Mouse (Mus musculus): ENCODE data around the gene Smurf1.

Gene Smurf1

GRCm38 (mm10) chr5:144954432-144954831, 11.2 kb downstream of the Smurf1 start:
- DNase-seq (ENCODE audit: low spot score in 2 of 2) = no peak

DNA sequence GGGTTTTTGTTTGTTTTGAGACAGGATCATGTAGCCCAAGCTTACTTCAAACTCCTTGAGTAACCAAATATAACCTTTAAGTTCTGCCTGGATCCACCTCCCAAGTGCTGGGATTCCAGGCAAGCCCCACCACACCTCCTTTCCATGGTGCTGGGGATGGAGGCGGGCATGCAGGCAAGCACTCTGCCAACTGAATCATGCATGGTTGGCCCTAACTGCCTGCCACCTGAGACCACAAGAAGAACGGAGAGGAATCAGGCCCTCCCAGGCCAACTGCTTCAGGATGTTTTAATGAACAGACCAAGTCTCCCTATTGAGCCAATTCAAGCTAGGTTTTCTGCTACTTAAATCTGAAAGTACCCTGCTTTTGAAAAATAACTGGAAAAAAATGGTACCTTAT, 13.1 kb downstream of the Smurf1 start:
- no peak for DNase-seq (ENCODE audit: low spot score in 2 of 2)

DNA sequence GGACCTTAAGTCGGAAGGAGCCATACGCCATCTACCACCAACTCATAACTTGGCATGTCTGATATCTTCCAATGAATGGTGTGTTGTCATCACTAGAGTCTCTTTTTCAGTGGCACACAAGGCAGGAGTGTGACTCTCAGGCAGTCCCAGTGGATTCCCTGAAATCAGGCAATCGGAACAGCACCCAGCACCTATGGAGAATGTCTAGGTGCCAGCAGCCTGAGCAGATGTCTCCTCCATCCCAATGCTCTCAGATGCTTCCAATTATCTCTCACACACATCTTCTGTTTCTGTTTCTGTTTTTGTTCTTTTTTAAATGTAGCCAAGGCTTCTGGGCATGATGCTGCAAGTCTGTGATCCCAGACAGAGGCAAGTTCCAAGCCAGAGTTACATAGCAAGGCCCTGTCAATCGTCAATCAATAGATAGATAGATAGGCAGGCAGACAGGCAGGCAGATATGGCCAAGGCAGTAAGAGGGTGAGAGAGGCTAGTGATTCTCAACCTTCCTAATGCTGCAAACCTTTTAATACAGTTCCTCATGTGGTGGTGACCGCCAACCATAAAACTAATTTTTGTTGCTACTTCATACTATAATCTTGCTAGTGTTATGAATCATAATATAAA, 15.1 kb downstream of the Smurf1 start:
- no peak for DNase-seq (ENCODE audit: low spot score in 2 of 2)

DNA sequence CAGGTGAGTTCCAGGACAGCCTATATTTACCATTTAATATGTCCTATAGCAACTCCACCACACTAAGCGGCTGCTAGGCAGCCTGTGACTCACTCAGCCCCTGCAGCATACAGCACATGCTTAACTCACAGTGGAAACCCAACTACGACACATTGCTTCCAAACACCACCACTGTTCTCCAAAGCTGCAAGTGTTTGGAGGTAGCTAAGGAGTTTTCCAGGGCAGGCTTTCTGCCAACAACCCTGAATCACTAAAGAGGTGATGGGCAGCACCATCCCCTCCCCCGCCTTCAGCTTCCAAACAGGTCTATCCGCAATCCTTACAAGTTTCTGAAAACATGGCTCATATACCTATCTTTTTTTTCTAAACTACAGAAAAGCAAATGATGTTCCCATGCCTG, 15.8 kb downstream of the Smurf1 start:
- peak in 1 of 2 experiments; percentile 51 for DNase-seq (ENCODE audit: low spot score in 2 of 2)

- no peak for DNase-seq (ENCODE audit: low spot score in 2 of 2)
Observed at GRCm38 (mm10) chr5:144948422-144948821, 17.2 kb downstream of the Smurf1 start.

GRCm38 (mm10) chr5:144948002-144948401, 17.6 kb downstream of the Smurf1 start:
- DNase-seq (ENCODE audit: low spot score in 2 of 2) = no peak

DNA sequence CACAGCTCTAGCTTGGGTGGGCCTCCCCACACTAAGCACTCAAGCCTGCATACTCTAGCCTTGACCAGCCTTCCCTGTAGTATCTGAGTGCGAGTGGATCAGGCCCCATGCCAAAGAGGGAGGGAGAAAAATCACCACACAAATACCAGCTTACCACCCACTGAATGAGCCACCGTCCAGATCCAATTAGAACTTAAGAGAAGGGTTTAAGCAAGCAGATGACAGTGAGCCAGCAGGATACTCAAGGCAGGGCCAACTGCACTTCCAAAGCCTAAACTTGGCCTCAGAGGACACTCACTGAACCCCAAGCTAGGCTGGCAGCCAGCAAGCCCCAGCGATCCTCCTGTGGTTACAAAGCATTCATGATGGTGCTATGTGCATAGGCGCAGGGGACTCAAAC, 19.6 kb downstream of the Smurf1 start:
- peak in 1 of 2 experiments; percentile 53 for DNase-seq (ENCODE audit: low spot score in 2 of 2)

- DNase-seq (ENCODE audit: low spot score in 2 of 2) = no peak
Observed at GRCm38 (mm10) chr5:144944932-144945331, 20.7 kb downstream of the Smurf1 start.

DNA sequence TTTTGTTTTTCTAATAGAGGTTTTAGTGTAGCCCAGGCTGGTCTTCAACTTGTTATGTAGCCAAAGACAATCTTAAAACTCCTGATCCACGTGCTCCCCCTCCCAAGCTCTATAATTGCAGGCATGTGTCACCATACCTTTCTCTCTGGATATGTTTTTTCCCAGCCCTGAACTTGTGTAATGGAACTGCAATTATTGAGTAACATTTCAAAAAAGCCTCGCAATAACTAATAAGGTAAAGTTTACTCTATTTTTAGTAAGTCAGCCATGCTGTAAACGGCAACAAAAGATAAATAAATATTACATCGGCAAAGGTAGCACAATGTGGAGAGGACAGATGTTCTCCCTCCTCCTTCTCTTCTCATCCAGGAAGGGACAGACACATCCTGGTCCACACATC, 21.3 kb downstream of the Smurf1 start:
- no peak for DNase-seq (ENCODE audit: low spot score in 2 of 2)

GRCm38 (mm10) chr5:144943346-144943745, 22.3 kb downstream of the Smurf1 start:
- DNase-seq (ENCODE audit: low spot score in 2 of 2) = no peak

- DNase-seq (ENCODE audit: low spot score in 2 of 2) = peak; percentile 38 to 47
Observed at GRCm38 (mm10) chr5:144942431-144942830, 23.2 kb downstream of the Smurf1 start.

- no peak for DNase-seq (ENCODE audit: low spot score in 2 of 2)
Observed at GRCm38 (mm10) chr5:144940904-144941303, 24.7 kb downstream of the Smurf1 start.

GRCm38 (mm10) chr5:144937304-144937703, 28.3 kb downstream of the Smurf1 start:
- peak; percentile 70 to 78 for DNase-seq (ENCODE audit: low spot score in 2 of 2)

GRCm38 (mm10) chr5:144933486-144933885, 32.2 kb downstream of the Smurf1 start:
- no peak for DNase-seq (ENCODE audit: low spot score in 2 of 2)

GRCm38 (mm10) chr5:144931841-144932240, 33.8 kb downstream of the Smurf1 start:
- no peak for DNase-seq (ENCODE audit: low spot score in 2 of 2)

GRCm38 (mm10) chr5:144928856-144929713, 36.6 kb downstream of the Smurf1 start:
- DNase-seq (ENCODE audit: low spot score in 2 of 2) = no peak

GRCm38 (mm10) chr5:144926275-144926674, 39.4 kb downstream of the Smurf1 start:
- no peak for DNase-seq (ENCODE audit: low spot score in 2 of 2)

DNA sequence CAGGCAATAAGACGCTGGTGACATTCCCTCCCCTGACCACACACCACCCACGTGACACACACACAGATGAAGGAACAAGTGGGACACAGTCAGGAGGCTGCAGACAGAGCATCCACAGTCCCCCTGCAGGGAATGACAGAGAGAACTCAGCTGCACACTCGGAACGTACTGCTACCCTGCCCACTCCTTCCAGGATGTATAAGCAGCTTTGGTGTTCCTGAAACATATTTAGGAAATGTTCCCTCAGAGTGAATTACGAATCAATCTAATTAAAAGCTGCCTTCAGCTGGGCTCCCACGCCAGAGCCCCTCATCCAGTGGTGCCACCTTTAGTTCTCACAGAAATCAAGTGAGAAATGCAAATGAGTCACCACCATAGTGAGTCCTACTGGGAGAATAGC, 42.3 kb downstream of the Smurf1 start:
- DNase-seq (ENCODE audit: low spot score in 2 of 2) = peak; percentile 43 to 71

GRCm38 (mm10) chr5:144919790-144920189, 45.9 kb downstream of the Smurf1 start:
- no peak for DNase-seq (ENCODE audit: low spot score in 2 of 2)

DNA sequence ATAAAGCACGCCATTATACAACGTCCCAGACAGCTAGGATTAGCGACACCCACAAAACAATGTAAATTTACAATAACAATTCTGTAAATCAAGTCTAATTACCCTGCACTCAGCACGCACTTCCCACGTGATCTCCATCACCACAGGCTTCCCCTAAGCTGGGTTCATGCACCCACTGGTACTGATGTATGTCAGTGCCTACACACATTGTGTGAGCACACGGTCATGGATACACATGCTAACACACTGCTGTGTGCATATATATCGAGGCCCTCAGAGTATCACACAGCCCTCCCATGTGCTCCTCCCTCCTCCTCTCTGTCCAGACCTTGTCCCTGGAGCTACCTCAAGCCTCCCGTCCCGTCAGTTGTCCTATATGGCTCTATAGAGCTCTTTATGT, 46.5 kb downstream of the Smurf1 start:
- DNase-seq (ENCODE audit: low spot score in 2 of 2) = no peak

GRCm38 (mm10) chr5:144918204-144918603, 47.4 kb downstream of the Smurf1 start:
- DNase-seq (ENCODE audit: low spot score in 2 of 2) = no peak

DNA sequence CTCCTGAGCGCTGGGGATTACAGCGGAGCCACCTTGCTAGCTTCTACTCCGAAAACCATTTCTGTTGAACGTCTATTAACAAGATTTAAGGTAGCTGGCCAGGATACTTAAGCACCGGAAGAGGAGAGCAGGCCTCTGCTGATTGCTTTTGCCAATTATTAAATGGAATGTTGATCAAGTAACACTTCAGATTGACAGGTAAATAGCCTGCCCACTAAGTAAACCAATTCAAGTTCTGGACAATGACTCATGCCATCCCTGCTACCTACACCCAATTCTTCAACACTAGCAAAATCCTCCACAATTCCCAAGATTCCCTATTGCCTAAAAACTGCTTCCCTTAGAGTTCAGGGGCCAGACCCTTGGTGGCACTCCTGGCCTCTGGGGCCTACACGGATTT, 48.5 kb downstream of the Smurf1 start:
- DNase-seq (ENCODE audit: low spot score in 2 of 2) = no peak

GRCm38 (mm10) chr5:144915828-144916227, 49.8 kb downstream of the Smurf1 start:
- no peak for DNase-seq (ENCODE audit: low spot score in 2 of 2)
